Mouse (Mus musculus) urinary bladder, postnatal 4 days (tissue): ENCODE measurements at regions not wholly inside any gene's neighbourhood (a gene's known extent, or its start where the extent isn't known, plus 50 kb on each side); places are given as distances from the start of the nearest gene placed in this dataset.
A peak's percentile ranks its signal among the peaks of the same experiment; 100 is the strongest.

Experiments
- DNase-seq, 2 experiments: peaks; one replicate each; pipeline ENCODE4 v3.0.0; 2021 to 2022; ENCODE audit warnings: low spot score in 2 of 2

DNA sequence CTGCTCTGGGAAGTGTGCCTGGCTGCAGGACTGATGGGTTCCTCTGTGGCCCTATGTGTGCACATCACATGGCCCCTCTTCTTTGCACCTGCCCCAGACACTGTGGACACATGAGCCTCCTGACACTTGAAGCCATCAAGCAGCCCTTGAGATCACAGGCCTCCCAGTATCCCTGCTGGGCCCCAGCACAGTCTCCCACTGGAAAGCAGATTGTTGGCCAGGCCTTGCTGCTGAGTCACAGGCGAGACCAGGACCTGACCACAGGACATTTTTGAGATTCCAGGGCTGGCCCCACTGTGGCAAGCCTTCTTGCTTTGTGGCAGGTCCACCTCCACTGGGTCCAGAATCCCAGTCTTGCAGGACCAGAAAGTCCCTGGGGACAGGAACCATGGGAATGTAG lies 105.5 kb upstream of the Ccnd1 start:
- DNase-seq: no peak

DNA sequence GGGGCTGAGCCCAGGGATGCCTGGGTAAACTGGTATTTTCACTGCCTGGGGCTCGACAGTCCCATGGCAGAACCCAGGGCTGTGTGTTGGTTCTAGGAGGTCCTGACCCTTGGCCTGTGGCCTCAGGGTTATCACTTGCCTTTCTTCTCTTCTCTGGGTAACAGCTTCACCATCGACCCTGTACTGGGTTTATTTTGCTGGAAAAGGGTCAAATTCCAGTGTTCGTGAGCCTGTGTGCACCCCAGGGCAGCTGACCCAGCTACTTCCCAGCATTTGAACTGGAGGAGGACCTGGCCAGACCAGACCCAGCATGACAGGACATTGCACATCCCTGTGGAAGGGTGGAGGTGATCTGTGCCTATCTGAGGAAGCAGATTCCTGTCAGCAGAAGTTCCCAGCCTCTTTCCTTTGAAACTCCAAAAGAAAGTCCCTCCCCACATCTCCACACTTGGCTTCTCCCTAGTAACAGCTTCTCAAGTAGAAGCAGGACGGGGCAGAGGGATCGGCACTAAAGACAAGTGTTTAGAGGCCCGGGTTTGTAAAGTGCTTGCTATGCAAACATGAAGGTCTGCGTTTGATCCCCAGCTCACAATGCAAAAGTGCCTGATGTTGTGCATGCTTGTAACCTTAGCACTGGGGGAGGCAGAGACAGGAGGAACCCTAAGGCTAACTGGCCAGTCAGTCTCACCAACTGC lies 103.9 kb upstream of the Ccnd1 start:
- DNase-seq: no peak

DNA sequence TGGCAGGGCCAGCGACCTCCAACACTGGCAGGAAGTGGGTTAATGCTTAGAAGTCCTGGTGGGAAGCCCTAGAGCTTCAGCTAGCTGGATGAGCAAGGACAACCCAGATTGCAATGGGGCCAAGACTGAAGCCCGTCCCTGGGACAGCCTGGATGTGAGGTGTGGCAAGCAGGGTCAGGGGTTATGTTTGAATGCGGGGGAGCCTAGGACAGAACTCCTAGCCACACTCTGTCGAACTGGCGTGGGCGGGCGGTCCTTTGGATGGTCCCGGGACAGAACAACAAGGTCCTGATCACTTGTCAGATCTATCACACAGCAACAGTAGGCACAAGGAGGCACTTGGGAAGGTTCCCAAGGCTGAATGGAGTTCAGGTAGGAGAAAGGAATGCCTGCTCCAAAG lies 101.1 kb upstream of the Ccnd1 start:
- no peak for DNase-seq

DNA sequence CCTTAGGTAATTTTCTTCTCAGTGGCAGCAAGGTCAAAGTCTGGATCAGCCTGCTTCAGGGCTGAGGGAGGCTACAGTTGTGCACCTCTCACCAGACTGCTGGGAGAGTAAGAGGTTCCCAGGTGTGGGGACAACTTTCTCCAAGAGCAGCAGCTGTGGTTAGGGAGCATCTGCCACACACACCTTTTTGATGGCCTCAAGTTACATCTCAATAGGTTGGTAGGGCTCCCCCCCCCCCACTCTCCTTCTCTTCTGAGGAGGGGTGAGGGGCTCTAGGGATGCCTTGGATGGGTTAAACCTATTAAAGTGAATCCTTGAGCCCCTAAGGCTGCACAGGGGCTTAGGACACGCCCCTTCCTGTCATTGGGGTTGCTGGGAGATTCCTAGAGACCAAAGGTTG lies 94.7 kb upstream of the Ccnd1 start:
- DNase-seq: no peak

DNA sequence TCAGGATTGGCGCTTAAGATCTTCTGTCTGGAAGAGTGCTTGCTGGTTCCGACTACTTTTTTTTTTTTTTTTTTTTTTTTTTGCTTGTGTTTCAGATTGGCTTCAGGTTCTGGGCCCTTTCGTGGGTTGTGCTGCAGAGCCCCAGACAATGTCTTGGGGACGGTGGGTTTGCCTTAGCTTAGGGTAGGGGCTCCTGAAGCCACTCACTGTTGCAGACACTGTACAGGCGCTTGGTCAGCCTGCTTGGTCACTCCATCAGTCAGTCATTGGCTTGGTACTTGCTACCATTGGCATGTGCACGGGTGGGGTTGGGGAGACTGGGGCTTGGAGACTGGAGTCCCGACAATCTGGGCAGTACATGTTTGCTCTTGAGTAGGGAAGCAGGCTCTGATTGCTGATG lies 91.5 kb upstream of the Ccnd1 start:
- no peak for DNase-seq

DNA sequence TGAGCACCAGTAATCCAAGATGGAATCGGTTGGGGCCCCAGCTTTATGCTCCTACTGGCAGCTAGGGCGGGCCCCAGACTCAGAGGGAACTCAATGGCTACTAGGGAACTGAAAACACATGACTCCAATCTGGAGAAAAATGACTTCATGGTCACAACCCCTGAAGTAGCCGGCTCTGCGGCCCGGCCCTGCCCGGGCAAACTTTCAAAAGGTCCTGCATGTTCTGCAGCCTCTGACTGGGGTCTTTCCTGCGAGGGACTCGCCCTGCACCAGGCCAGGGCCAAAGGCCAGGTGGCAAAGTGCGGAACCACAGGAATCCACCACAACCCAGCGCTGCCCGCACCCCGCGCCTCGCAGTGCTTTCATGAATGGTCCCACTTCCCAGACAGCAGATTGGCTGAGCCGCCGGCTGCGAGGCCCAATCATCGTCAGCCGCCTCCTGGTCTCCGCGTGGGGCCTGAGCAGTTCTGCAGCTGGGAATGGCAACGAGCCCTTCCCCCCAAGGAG lies 91.0 kb upstream of the Ccnd1 start:
- peak; percentile 70 to 72 for DNase-seq

DNA sequence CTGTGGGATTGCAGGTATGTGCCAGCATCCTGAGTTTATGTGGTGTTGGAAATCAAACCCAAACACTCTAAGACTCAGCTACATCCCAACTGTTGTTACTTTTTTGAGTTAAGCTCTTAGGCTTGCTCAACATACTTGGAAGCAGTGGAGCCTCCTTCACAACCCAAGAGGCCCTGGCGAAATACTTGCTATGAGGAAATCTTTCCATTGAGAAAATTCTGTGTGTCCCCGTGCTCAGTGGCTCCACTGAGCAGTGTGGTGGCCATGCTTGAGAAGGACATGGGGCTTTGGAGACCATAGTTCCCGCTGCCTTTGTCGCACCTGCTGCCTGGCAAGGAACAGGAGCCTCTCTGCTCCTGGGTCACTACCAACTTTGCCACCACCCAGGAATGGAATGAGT lies 89.9 kb upstream of the Ccnd1 start:
- DNase-seq: no peak

DNA sequence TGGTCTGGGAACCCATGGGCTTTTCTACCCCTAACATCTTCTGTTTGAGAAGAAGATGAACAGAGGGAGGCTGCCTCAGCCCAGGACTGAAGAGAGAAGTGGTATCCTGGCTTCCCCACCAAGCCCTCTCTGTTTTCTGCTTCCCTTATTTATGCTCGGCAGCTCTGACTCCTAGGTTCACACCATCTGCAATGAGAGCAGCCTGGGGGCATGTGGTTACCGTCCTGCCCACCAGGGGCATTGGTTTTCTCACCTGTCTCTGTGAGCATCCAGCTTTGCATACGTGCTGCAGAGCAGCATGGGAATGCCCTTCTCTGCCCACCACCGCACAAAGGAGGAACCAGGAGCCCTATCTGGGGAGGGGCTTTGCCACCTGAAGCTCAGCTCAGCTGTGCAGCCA lies 89.4 kb upstream of the Ccnd1 start:
- no peak for DNase-seq

DNA sequence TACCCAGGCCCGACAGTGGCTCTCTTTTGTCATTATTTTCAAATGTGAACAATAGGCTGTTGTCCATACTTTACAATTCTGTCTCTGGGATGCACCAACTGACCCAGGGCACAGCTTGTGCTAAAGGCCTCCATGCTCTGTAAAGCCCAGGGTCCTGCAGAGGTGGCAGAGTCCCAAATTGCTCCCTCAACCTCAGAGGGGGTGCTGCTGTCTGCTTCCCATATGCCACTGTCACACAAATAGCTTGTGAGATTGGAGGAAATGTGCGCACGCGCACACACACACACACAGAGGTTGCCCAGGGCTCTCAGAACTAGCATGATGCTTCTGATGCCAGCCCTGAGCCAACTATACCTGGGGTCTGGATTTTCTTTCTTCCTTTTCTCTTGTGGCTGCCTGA lies 87.3 kb upstream of the Ccnd1 start:
- no peak for DNase-seq

DNA sequence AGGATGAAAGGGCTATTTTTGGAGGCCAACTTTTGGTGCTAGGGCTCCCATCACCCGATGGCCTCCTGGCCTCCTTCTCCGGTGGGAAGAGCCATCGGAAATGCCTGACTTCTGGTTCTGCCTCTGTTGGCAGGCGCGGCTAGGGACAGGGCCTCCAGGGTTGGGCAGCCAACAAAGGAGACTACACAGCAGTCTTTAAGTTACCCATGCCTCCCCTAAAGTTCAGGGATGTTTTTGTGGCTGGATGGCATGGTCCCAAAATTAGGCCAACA lies 86.2 kb upstream of the Ccnd1 start:
- DNase-seq: no peak

DNA sequence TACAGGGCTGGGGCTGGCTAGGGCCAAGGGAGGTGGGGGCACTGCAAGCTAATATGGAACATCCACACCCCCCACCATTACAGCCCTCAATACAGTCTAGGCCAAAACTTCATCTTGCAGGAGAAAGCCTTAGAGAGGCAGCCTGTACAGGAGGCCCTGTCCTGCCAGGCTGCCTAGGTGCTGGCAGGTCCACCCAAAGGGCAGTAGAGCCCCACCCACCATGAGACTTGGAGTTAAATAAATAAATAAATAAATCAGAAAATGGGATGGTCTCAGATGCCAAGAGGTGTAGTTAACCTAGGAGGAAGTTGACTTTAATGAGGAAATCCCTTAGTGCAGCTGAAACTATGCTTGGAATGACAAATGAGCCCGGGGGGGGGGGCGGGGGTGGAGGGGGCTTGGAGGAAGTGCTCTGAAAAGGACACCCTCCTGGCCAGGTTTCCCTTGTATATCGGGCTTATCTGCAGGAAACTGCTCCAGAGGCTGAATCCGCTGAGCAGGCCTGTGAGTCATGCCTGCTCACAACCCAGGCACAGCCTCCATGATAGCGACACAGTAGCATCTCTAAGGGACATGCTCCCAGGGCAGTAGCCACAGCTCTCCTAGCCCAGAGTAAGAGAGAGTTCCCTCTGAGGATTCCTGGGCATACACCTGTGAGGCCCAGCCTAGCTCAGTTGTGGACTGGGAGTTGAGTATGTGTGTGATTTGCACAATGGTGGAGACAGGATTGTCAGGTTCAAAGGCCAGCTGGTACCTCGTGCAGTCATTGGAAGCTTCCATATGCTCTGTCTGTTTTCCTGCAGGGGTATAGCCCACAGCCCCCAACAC lies 85.7 kb upstream of the Ccnd1 start:
- DNase-seq: no peak

DNA sequence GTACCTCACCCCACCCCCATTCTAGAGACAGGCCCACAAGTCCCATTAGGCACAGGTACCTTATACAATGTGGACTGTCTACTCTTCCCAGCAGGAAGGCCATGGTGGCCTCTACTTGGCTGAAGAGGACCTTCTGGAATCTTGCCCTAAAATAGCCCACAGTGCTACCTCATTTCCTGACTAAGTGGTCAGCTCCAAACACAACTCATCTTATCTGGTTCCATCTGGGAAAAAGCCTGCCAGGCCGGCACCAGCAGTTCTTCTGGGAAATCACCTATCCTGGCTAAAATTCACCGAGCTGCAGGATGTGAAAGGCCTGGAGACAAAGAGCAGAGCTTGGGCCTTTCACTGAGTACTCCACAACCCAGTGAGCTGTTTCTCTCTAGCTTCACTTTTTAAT lies 84.9 kb upstream of the Ccnd1 start:
- DNase-seq: no peak

DNA sequence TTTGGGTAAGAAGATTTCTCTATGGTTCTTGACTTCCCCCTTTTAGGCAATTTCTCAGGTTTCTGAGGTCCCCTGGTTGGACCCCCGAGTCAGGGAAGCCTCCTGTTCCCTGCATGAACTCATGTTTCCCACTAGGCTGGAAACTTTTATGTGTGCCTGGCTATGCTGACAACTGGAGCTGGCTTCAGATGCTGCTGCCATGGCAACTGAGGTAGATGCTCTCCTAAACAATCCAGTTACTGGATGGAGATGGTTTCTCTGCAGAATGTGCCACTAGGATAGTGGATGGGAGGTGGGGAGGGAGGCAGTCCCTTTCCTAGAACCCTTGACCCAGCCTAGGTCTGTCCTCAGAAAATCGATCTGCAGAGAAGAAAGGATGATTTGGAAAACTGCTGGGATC lies 79.4 kb upstream of the Ccnd1 start:
- DNase-seq: no peak

DNA sequence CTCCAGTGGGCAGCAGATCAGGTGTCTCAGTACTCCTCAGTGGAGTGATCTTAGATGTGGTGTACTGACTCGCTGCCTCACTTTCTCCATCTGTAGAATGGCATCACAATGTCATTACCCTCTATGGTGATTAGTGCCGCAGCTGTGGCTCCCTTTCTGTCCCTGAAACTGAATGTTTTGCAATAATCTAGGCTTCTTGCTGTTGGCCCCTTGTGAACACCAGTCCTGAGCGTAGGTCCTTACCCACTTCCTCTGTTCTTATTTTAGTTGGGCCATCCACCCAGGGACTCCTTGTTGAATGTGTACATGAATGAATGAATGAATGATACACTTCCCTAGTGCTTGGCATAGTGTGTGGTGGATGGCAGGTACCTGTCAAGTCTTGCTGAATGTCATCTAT lies 78.4 kb upstream of the Ccnd1 start:
- no peak for DNase-seq

DNA sequence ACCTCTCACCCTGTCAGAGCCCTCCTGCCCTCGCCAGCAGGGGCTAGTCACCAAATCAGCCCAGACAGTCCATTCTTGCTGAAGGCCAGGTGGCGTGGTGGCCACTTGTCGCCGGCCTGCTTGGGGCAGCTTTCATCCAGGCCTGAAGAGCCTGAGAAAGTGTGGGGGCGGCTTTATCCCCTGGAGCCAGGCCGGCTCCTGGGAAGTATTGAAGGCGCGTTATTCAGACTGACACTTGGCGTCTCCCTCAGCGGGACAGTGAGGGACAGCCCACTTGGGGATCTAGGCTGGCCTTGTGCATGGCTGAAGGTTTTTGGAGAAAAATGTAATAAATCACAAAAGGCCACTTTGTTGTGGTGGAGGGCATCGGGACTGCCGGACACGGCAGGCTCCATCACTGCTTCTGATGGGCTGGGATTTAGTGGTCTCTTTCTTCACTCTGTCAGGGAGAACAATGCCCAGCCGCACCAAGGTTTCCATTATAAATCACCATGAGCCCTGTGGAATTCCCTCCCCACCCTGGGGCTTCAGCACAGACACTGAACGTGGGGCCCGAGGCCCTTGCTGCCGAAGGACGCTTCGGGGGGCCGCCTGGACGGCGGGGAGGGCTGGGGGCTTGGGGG lies 75.8 kb upstream of the Ccnd1 start:
- no peak for DNase-seq

DNA sequence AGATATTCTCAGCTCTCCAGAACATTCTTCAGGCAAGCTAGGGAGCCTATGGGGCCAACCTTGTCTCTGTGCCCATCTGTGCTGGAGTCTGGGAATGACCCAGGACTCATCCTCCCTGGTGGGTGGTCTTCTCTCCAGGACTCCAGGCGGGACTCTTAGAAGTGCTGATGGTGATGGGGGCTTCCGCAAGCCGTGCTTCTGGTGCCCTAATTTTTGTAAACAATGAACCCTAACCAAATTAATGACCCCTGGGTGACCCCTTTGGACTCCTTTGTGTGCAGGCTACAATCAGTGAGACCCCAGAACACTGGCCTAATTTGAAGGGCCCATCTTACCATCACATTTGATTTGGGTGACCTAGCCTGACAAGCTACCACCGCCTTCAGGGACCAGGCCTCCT lies 71.0 kb upstream of the Ccnd1 start:
- DNase-seq: no peak

DNA sequence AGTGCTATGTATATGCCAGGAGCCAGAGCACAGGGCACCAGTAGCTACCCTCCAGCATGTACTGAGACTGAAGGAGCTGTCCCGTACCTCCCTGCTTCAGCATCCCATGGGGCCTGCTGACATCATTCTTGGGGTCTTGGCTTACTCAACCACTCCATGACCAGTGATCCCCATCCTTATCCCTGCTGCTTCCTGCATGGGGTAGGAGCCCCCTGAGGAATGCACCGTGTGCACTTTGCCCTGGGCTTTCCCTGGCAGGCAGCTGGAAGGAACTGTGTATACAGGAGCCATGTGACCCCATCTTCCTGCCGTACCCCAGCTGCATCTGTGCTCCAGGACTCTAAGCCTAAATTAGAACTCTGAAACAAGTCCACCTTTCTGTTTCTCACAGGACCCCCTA lies 70.3 kb upstream of the Ccnd1 start:
- DNase-seq: no peak

DNA sequence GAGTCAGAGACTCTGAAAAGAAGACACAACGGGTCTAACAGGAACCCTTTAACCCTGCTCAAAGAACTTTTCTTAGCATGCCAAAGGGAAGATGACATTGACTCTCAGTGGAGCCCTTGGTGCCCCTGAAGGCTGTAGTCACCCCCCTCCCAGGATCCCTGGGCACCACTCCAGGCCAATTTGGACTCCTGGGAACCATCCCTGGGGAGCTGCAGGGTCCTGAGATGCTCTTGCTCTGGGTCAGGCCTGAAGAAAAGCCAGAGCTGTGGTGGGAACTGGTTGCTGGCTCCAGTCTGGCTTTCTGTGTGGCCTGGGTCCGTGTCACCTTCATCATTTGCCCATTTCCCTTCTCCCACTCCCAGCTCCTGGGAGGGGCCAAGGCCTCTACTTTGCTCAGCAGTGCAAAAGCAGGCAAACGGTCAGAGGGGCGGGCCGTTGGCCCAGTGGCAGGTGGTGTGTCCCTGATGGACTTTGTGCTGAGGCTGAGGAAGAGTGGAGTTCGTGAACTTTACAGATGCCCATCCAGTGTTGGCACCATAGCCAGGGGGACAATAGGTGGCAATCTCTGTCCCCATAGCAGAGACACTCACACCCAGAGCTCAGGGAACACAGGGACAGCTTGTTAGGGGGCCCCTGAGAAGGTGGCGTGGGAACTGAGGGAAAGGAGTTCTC lies 69.1 kb upstream of the Ccnd1 start:
- no peak for DNase-seq

DNA sequence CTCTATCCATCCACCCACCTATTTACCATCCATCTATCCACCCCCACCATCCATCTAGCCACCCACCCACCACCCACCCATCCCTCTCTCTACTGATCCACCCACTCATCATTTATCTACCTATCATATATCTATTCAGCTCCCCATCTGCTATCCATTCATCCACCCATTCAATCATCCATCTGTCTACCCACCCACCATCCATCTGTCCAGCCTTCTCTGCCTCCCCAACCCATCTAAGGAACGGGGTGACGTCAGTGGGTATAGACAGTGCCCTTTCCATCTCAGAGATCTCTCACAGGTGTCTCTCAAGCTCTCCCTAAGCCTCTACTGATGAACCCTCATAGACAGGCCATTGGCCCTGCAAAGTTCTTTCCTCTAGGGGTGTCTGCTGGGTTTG lies 67.5 kb upstream of the Ccnd1 start:
- DNase-seq: no peak

DNA sequence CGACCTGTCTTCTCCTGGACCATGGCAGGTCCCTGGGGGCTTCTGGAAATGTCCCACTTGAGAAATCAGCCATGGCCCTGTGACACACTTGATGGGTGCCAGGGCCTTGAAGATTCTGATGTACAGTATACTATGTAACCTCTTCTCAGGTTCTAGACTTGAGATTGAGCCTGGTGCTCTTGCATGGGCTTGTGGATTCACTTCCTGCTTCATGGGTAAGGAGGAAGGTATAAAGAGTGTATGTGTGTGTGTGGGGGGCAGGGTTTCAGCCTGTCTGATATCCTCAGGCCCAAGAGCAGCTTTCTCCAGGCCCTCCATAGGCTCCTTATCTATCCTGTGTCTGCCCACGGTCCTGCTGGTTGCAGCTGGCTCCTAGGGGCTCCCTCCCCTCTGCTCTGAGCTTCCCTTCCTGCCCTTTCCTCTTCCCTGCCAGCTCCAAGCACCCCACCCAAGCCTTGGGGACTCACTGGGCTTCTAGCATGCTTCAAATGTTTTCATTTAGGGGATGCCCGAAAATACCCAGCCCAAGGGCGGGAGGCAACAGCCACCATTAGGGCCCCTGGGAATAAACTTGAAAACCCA lies 61.9 kb upstream of the Ccnd1 start:
- DNase-seq: no peak

DNA sequence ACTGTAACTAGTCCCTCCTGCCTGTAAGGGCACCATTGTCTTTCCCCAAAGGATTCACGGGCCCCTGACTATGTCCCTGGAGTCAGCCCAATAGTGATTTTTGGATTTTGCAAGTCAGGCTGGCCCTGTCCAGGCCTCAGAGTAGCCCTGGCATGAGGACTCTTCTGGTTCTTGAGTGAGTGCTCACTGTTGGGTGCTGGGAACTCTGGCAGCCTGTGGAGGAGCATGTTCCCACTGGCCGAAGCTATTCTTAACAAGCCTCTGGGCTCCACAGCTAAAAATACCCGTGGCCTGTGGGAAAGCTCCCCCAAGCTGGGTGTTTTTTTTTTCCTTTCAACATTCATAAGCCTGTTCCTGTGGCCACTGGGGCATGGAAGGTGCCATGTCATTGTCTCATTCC lies 60.0 kb upstream of the Ccnd1 start:
- DNase-seq: no peak

DNA sequence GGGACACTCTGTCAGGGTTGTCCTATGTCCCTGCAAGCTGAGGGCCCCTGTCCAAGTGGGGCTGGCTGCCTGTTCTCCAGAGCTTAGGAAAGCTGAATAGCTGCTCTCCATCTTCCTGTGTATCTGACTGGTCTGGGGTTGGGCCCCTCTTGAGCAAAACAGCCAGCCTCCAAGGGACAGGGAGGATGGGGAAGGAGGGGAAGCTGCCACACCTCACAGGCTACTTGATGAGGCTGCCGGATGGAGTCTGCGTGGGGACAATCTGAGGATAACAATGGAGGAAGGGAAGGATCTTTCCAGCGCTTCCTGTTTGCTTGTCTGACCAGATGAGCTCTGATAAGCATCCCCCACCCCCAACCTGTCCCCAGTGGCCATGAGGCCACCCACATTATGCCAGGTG lies 57.1 kb upstream of the Ccnd1 start:
- DNase-seq: no peak
